Mouse (Mus musculus) liver, embryonic 14.5 days (tissue): ENCODE results near the gene Tfip11. TPM values are rescaled to one million over a fixed set of nuclear protein-coding genes. Genes with fewer than 3 reads are reported as not detected.
"Not testable (repeated sequence)": the region's sequence is repeated elsewhere in the genome, so short reads cannot be mapped to it uniquely, and the experiment has no call there.

Experiments
- ATAC-seq: fragments of 200-750 bp; cut with Nextera tagmentation; 2 replicates; pipeline ENCODE4 v1.8.0; 2017; ENCODE audit warnings: moderate number of reproducible peaks, mild to moderate bottlenecking, moderate library complexity; ENCODE audit not compliant: insufficient read depth
- DNase-seq, 3 experiments: peaks; one replicate each; pipeline ENCODE4 v3.0.0-alpha.2; 2012 to 2013; ENCODE audit warnings: low read depth in 3 of 3, low spot score in 3 of 3
- H3K27ac ChIP-seq: fragments of 300-500 bp; sonication (generic); 2 replicates; pipeline ENCODE4 v1.5.1; 2014; ENCODE audit warnings: moderate library complexity, mild to moderate bottlenecking, control low read depth, inconsistent platforms
- H3K27me3 ChIP-seq: fragments of 300-500 bp; sonication (generic); 2 replicates; pipeline ENCODE4 v1.6.1; 2014; ENCODE audit warnings: mild to moderate bottlenecking, low read length, moderate library complexity; ENCODE audit not compliant: control insufficient read depth, insufficient read depth
- H3K36me3 ChIP-seq: fragments of 300-500 bp; sonication (generic); replicated peaks from 2 replicates; pipeline ENCODE4 v1.6.1; 2014; ENCODE audit warnings: low read depth; ENCODE audit not compliant: control insufficient read depth, insufficient read depth
- H3K4me1 ChIP-seq, 2 experiments: fragments of 200-500 bp in 1 of 2; fragments of 300-500 bp in 1 of 2; sonication (generic) in 1 of 2; replicated peaks; 2 replicates each; pipeline ENCODE4 v1.6.1; 2012 to 2014; ENCODE audit warnings: antibody characterized with exemption in 1 of 2, inconsistent platforms in 1 of 2, low read length in 1 of 2; ENCODE audit not compliant: control insufficient read depth in 2 of 2, insufficient read depth in 2 of 2
- H3K4me2 ChIP-seq: fragments of 300-500 bp; sonication (generic); 2 replicates; pipeline ENCODE4 v1.6.1; 2014; ENCODE audit warnings: low read depth, mild to moderate bottlenecking, control low read depth, moderate library complexity
- H3K4me3 ChIP-seq, 2 experiments: fragments of 200-500 bp in 1 of 2; fragments of 300-500 bp in 1 of 2; sonication (generic) in 1 of 2; 2 replicates each; pipeline ENCODE4 v1.5.1; 2012 to 2014; ENCODE audit warnings: low read depth in 2 of 2, low read length in 2 of 2, mild to moderate bottlenecking in 2 of 2, control low read depth in 1 of 2, inconsistent platforms in 1 of 2, moderate library complexity in 1 of 2; ENCODE audit not compliant: insufficient read depth in 1 of 2
- H3K9ac ChIP-seq: fragments of 300-500 bp; sonication (generic); replicated peaks from 2 replicates; pipeline ENCODE4 v1.6.1; 2014; ENCODE audit warnings: mild to moderate bottlenecking, control low read depth, moderate library complexity
- H3K9me3 ChIP-seq: fragments of 300-500 bp; sonication (generic); 2 replicates; pipeline ENCODE4 v1.6.1; 2016; ENCODE audit warnings: low read length, mixed read lengths; ENCODE audit not compliant: control insufficient read depth
- CTCF ChIP-seq: IDR thresholded peaks from 2 replicates; pipeline ENCODE4 v1.5.1; 2016; ENCODE audit warnings: antibody characterized with exemption, low read depth, control low read depth
- EP300 ChIP-seq: IDR thresholded peaks from 2 replicates; pipeline ENCODE4 v1.6.1; 2016; ENCODE audit warnings: antibody characterized with exemption, low read depth
- WGBS: fragments of 180-500 bp; shearing (Covaris S2); extraction: QIAGEN DNeasy Blood & Tissue Kit; methylation state at CpG from one replicate; pipeline ENCODE4 v1.1.7; 2014; ENCODE audit not compliant: insufficient replicate concordance; 5-methylcytosine and 5-hydroxymethylcytosine counted together
- polyA plus RNA-seq, 2 experiments: library from polyadenylated mRNA; depleted of rRNA in 1 of 2; stranded (reverse) in 1 of 2; unstranded in 1 of 2; fragments of >200 nt; fragmentation: Nextera tagmentation in 1 of 2; extraction: Ambion mirVana in 1 of 2; gene quantifications; 2 replicates each; pipeline versions ENCODE4 v1.2.1 to v1.2.3; 2012 to 2014

The Tfip11 gene
- polyA plus RNA-seq, 2 experiments: 8.0 to 11.6 TPM

DNA sequence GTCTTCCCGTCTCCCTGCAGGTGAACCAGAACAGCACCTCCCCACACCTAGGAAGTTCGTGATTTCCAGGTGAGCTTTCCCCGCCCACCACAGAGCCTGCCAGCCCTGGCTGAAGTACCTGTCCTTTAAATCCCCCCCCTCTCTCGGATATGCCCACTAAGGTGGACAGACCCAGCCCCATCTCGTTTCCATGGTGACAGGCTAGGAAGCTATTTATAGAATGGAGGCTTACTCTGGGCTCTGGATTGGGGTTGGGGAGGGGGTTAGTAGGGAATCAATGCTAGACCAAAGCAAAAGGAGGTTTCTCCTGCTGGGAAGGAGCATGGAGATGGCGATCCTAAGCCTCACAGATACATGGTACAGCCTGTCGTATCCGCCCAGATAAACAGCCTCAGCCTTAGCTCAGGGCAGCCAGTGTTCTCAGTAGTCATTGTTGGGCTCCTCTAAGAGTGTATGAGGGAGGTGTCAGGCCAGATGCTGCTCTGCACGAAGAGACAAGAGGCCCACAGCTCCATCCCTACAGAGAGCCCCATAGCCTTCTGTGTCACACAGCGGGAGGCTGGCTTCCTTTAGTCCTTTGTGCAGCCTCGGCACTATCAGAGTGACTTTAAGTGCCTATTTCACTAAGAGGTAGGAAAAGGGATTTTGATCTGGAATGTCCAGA is 12.8 kb upstream of the Tfip11 start:
- Histone ChIP-seq H3K36me3 (peaks cover 10% of the 10 kb centered on the region), H3K27ac (no peak overlapping the region), H3K9ac (no peak overlapping the region), H3K27me3 (no peaks in the 10 kb centered on the region), H3K4me3 (no peak overlapping the region), H3K9me3 (no peaks in the 10 kb centered on the region), H3K4me2 (no peak overlapping the region), H3K4me1 (no peaks in the 10 kb centered on the region)
- ATAC-seq: no peak
- TF ChIP-seq EP300 (no peak), CTCF (no peak)
- WGBS: 73% methylated on average over 11 of the region's 11 CpGs
- no peak for DNase-seq

DNA sequence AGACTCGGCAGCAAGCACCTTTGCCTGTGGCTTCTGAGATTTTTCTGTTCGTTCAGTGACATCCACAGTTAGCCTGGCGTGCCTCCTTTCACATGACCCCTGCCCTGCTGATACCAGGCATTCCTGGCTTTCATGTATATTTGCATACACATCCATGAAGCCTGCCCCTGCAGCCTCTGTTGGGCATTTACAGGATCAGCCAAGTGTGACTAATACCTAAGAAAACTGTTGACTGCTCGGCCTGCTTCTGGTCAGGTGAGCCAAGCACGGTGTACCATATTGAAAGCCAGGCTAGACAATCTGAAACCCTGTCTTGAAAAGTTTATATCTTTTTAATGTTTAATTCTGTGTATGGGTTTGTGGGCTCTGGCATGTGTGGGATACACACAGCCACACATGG is 9.7 kb upstream of the Tfip11 start:
- no peaks in the 10 kb centered on the region for H3K27me3 ChIP-seq
- DNase-seq (no peak), ATAC-seq (no peak)
- no peaks in the 10 kb centered on the region; the same call in 1 of the 2 replicates for H3K36me3 ChIP-seq
- WGBS: 70% methylated on average over 5 of the region's 5 CpGs
- peaks cover 0 to 7% of the 10 kb centered on the region in 2 experiments; a peak in 3 of 4 replicates for H3K4me1 ChIP-seq
- H3K4me3 ChIP-seq: no peak overlapping the region
- H3K27ac ChIP-seq: no peak overlapping the region
- no peak for TF ChIP-seq CTCF
- TF ChIP-seq EP300: no peak
- H3K4me2 ChIP-seq: no peak overlapping the region
- H3K9me3 ChIP-seq: no peaks in the 10 kb centered on the region
- no peak overlapping the region for H3K9ac ChIP-seq

DNA sequence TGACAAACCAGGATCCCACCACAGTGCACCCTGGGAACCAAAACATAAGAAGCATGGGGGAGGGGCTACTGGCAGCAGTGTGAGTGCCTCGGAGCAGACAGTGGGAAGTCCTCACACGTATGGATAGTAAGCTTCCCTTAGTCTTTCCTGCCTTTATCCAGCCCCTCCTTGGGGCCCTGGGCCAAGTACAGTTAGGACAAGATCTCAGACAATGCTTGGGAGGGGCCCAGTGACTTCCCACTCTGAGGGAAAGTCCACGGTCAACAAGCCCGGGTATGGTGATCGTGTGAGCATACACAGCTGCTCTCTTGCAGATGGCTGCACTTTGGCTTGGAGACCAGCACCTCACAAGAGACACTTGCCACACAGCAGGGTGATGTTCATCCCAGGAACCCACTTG is 8.8 kb upstream of the Tfip11 start:
- DNase-seq: no peak
- TF ChIP-seq CTCF (no peak), EP300 (no peak)

DNA sequence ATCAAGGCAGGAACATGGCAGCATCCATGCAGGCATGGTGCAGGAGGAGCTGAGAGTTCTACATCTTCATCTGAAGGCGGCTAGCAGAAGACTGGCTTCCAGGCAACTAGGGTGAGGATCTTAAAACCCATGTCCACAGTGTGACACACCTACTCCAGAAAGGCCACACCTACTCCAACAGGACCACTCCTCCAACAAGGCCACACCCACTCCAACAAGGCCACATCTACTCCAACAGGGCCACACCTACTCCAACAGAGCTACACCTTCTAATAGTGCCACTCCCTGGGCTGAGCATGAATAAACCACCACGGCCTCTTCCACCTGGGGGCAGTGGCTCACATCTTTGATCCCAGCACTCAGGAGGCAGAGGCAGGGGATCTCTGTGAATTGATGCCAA is 6.8 kb upstream of the Tfip11 start:
- H3K9ac ChIP-seq, H3K27ac ChIP-seq, DNase-seq, H3K9me3 ChIP-seq, H3K4me3 ChIP-seq, H3K36me3 ChIP-seq, H3K4me2 ChIP-seq, H3K27me3 ChIP-seq: not testable (repeated sequence)
- H3K4me1 ChIP-seq: peaks cover 2 to 10% of the 10 kb centered on the region in 2 experiments
- TF ChIP-seq CTCF: peak; percentile 28; the same call in 1 of the 2 replicates
- peak; percentile 80 for ATAC-seq
- WGBS: 58% methylated on average over 2 of the region's 2 CpGs

More for the DNA sequence above, 8.8 kb upstream of the Tfip11 start:
- no peak overlapping the region for H3K9ac ChIP-seq
- no peak overlapping the region for H3K4me2 ChIP-seq
- H3K27ac ChIP-seq: no peak overlapping the region
- ATAC-seq: no peak
- H3K4me1 ChIP-seq: peaks cover 0 to 7% of the 10 kb centered on the region in 2 experiments; a peak in 3 of 4 replicates
- no peak overlapping the region for H3K4me3 ChIP-seq
- H3K36me3 ChIP-seq: no peaks in the 10 kb centered on the region; the same call in 1 of the 2 replicates
- H3K27me3 ChIP-seq: no peaks in the 10 kb centered on the region
- WGBS: 36% methylated on average over 5 of the region's 5 CpGs
- no peaks in the 10 kb centered on the region for H3K9me3 ChIP-seq

DNA sequence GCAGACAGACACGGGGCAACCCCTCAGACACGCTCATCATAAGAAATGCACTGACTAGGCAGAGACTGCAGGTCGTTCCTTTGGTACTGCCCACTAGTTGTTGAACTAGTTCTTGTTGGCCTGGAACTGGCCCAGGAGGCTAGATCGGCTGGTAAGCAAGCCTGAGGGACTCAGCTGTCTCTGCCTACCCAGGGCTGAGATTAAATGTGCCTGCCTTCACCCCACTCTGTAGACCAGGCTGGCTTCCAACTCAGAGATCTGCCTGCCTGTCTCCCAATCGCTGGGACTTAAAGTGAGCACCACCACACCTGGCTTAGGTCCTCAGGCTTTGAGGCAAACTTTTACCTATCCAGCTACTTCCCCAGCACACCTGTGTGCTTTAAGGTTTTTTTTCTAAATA is 5.8 kb upstream of the Tfip11 start:
- no peak overlapping the region for H3K4me3 ChIP-seq
- 70% methylated on average over 5 of the region's 5 CpGs for WGBS

More for the DNA sequence above, 5.8 kb upstream of the Tfip11 start:
- ATAC-seq: no peak
- H3K9ac ChIP-seq: no peak overlapping the region
- H3K27me3 ChIP-seq: no peaks in the 10 kb centered on the region
- H3K36me3 ChIP-seq: no peaks in the 10 kb centered on the region
- DNase-seq: no peak
- H3K9me3 ChIP-seq: no peaks in the 10 kb centered on the region
- peaks cover 10 to 20% of the 10 kb centered on the region in 2 experiments for H3K4me1 ChIP-seq
- no peak overlapping the region for H3K27ac ChIP-seq
- no peak overlapping the region for H3K4me2 ChIP-seq
- TF ChIP-seq CTCF (no peak), EP300 (no peak)
